In the genomic region with DNA sequence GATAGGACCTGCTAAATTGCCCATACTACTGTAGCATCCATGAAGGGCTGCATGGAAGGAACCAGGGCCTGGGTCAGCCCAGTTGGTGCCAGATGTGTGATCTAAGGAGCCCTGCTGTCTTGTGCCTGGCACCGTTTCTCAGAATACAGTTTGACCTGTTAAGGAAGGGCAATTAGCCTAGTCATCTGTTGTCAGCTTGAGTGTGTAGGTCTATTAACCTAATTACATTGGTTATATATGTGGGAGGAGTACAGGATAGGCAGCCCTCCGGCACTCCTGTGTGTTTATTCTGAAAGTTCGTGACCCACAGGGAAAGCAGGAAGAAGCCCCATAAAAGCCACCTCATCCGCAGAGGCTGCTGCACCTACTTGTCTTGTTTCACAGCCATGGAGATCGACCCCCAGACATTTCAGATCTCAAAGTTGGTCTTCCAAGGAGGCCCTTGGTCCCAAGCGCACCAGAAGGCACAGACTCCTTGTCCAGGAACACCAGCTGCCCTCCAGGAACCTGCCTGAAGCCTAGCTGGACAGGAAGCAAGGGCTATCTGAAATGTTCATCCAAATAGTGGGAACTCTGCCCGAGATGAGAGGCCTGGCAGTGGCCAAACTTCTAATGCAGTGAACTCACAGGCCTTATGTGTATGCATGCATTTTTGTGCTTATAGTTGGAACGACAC, we compare ENCODE assay signal across 20 mouse cellular contexts. TPM values are rescaled to one million over a fixed set of nuclear protein-coding genes. Genes with fewer than 3 reads are reported as not detected.
DNase-seq lines count a peak whose midpoint lies in the region; ATAC-seq and TF ChIP-seq lines count a peak whose summit lies in the region.
"Had no signal": no experiment of that assay in that cellular context is flagged by ENCODE, and none has a peak within 500 bp of the region (broad histone marks: within the 10 kb centered on the region; RNA-seq: fewer than 3 reads in every experiment).

No protein-coding gene starts in this region.

- DNase-seq in cerebellum, adult 9-10 months = peak; percentile 66
- no peak for DNase-seq in cerebellum, adult 9-11 months
- peak; percentile 24 for DNase-seq in kidney, adult 2 months
- DNase-seq in kidney, postnatal 10 days = no peak
- peak; percentile 56 for DNase-seq in MN1 (ENCODE audit: low spot score)
- DNase-seq in left cerebral cortex, postnatal 10 days (ENCODE audit: extremely low spot score in 1 of 2, low spot score in 2 of 2) = no peak
- DNase-seq in left cerebral cortex, adult 11 months (ENCODE audit: low spot score) = no peak
- DNase-seq: adrenal gland, postnatal 14 days; kidney, adult 8-10 months; layer of hippocampus, adult 9-11 months; liver; thymus, adult 2 months had no signal

- no peak for TF ChIP-seq POLR2A in kidney, adult 2 months (IDR thresholded peaks at IDR 0.05; ENCODE audit: low read depth, low read length)

- intact Hi-C loops in left cerebral cortex, postnatal 10 days (cut with DNase I) = no loop called here

- H3K36me3 ChIP-seq in kidney, adult 2 months (ENCODE audit: control insufficient read depth, insufficient read depth, low read length) = no peaks in the 10 kb centered on the region
- H3K36me3 ChIP-seq in intestine, postnatal 0 days (ENCODE audit: control insufficient read depth, insufficient read depth) = peaks cover 11% of the 10 kb centered on the region; the same call in 1 of the 2 replicates

- H3K9me3 ChIP-seq in intestine, postnatal 0 days (ENCODE audit: control insufficient read depth) = no peaks in the 10 kb centered on the region
- H3K9me3 ChIP-seq: heart, embryonic 15.5 days; hindbrain, embryonic 15.5 days; lung, embryonic 15.5 days had no signal

- H3K27ac ChIP-seq in kidney, adult 2 months (ENCODE audit: insufficient read depth, low read depth, low read length) = no peak overlapping the region
- peak overlapping the region; percentile 68 for H3K27ac ChIP-seq in intestine, postnatal 0 days (ENCODE audit: low read depth, low read length)
- H3K27ac ChIP-seq: embryonic facial prominence, embryonic 10.5 days; forebrain, embryonic 13.5 days; heart, embryonic 15.5 days; hindbrain, embryonic 15.5 days; lung, embryonic 15.5 days had no signal

- no peak overlapping the region for H3K9ac ChIP-seq in intestine, postnatal 0 days (ENCODE audit: low read depth, low read length)
- H3K9ac ChIP-seq: forebrain, embryonic 13.5 days; heart, embryonic 15.5 days; hindbrain, embryonic 15.5 days; lung, embryonic 15.5 days had no signal

- ATAC-seq in intestine, postnatal 0 days = peak; percentile 23; the same call in 1 of the 2 replicates
- ATAC-seq: forebrain, embryonic 13.5 days; midbrain, embryonic 16.5 days had no signal

- peaks cover 5% of the 10 kb centered on the region for H3K4me1 ChIP-seq in kidney, adult 2 months (ENCODE audit: control insufficient read depth, insufficient read depth, low read length)
- H3K4me1 ChIP-seq in intestine, postnatal 0 days (replicated peaks; ENCODE audit: control insufficient read depth, insufficient read depth, low read length) = 0 out of 2 replicates have a peak, but pooled peaks cover 8% of the 10 kb centered on the region

- no peak for TF ChIP-seq CTCF in kidney, adult 2 months (conservative IDR thresholded peaks at IDR 0.05; ENCODE audit: insufficient read depth, insufficient read length, low read depth, low read length)
- TF ChIP-seq CTCF in intestine, postnatal 0 days (IDR thresholded peaks at IDR 0.05; ENCODE audit: low read depth) = no peak

- H3K4me3 ChIP-seq in kidney, adult 2 months (ENCODE audit: insufficient read depth, low read depth, low read length) = no peak overlapping the region
- H3K4me3 ChIP-seq in intestine, postnatal 0 days (ENCODE audit: low read depth, low read length) = no peak overlapping the region
- H3K4me3 ChIP-seq: embryonic facial prominence, embryonic 10.5 days; forebrain, embryonic 13.5 days; heart, embryonic 15.5 days; hindbrain, embryonic 15.5 days; lung, embryonic 15.5 days had no signal

- H3K4me2 ChIP-seq in intestine, postnatal 0 days (replicated peaks; ENCODE audit: low read depth) = no peak overlapping the region
- H3K4me2 ChIP-seq: forebrain, embryonic 13.5 days; heart, embryonic 15.5 days; hindbrain, embryonic 15.5 days; lung, embryonic 15.5 days had no signal

- H3K27me3 ChIP-seq in kidney, adult 2 months (replicated peaks; ENCODE audit: control insufficient read depth, insufficient read depth, low read length) = no peaks in the 10 kb centered on the region
- H3K27me3 ChIP-seq in intestine, postnatal 0 days (replicated peaks; ENCODE audit: control insufficient read depth, insufficient read depth, low read length) = no peaks in the 10 kb centered on the region
- H3K27me3 ChIP-seq: CH12.LX; forebrain, embryonic 13.5 days; heart, embryonic 15.5 days; hindbrain, embryonic 15.5 days; lung, embryonic 15.5 days had no signal

- 48% methylated on average over 8 of the region's 8 CpGs for WGBS in kidney, adult 2 months
- 22% methylated on average over 8 of the region's 8 CpGs for WGBS in intestine, postnatal 0 days

RNA-seq across cellular contexts. Expression of gene Dusp1, which starts 5.4 kb away (rescaled TPM):
- polyA plus RNA-seq in kidney, adult 2 months (2012; rRNA removed) = 52.4 and 66.1 TPM in 2 replicates
- 18.9 and 19.4 TPM in 2 replicates for polyA plus RNA-seq in intestine, postnatal 0 days (2015; fragmentation: Nextera tagmentation; extraction: Ambion mirVana)
- total RNA-seq in left cerebral cortex, postnatal 10 days (2021) = 10 to 100 TPM; 23.2 TPM

RNA-seq across cellular contexts. Expression of gene Ergic1, which starts 6.0 kb away (rescaled TPM):
- 131 and 141 TPM in 2 replicates for polyA plus RNA-seq in kidney, adult 2 months (2012; rRNA removed)
- polyA plus RNA-seq in intestine, postnatal 0 days (2015; fragmentation: Nextera tagmentation; extraction: Ambion mirVana) = 48.6 TPM in 2 replicates
- 100 to 1,000 TPM; 170 to 171 TPM for total RNA-seq in left cerebral cortex, postnatal 10 days (2021)

Comparison
In these comparisons a context has a peak if more than half of its experiments do, and no peak if none do; other contexts are left out.
1. DNase-seq: peak in cerebellum, adult 9-10 months (single experiment), kidney, adult 2 months (single experiment) and MN1 (single experiment); none in cerebellum, adult 9-11 months (single experiment), kidney, postnatal 10 days (single experiment), left cerebral cortex, postnatal 10 days (0 of 2) and left cerebral cortex, adult 11 months (single experiment).